Mouse (Mus musculus) brown adipose tissue, adult 24 weeks (tissue): ENCODE results near the gene Zcchc17. TPM values are rescaled to one million over a fixed set of nuclear protein-coding genes. Genes with fewer than 3 reads are reported as not detected.

Experiments
- H3K27ac ChIP-seq: fragments of 200-500 bp; replicated peaks from 2 replicates; pipeline ENCODE4 v1.5.1; 2012; ENCODE audit warnings: low read depth, mild to moderate bottlenecking, low read length
- H3K4me1 ChIP-seq: fragments of 200-500 bp; 2 replicates; pipeline ENCODE4 v1.6.1; 2012; ENCODE audit warnings: low read length, mixed read lengths; ENCODE audit not compliant: control insufficient read depth, insufficient read depth, insufficient read length
- H3K4me3 ChIP-seq: fragments of 200-500 bp; 2 replicates; pipeline ENCODE4 v1.5.1; 2012; ENCODE audit warnings: low read depth, mild to moderate bottlenecking, low read length, moderate library complexity; ENCODE audit not compliant: insufficient read depth
- polyA plus RNA-seq: library from polyadenylated mRNA; stranded (reverse); fragments of >200 nt; gene quantifications from 2 replicates; pipeline ENCODE4 v1.2.4, GENCODE M21; 2012; ENCODE audit not compliant: missing spikeins, insufficient read depth, insufficient read length

Zcchc17 gene
- polyA plus RNA-seq, 1 experiment: 31.0 TPM

DNA sequence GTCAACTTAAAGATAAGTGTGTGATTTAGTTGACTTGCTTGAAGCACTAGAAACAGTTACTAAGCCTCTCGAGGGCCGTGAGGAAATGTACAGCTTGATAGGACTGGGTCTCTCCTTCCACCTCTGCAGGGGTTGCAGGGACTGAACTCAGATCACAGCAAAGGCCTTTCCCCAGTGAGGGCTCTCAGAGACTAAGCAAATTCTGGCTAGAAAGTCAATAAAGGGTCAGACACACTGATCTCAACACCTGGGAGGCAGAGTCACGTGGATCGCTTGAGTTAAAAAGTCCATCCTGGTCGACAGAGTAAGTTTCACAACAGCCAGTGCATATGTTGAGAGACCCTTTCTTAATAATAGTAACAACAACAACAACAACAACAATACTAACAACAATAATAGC is 23.9 kb downstream of the Zcchc17 start:
- Histone ChIP-seq H3K4me3 (no peak overlapping the region), H3K4me1 (no peaks in the 10 kb centered on the region), H3K27ac (no peak overlapping the region)

DNA sequence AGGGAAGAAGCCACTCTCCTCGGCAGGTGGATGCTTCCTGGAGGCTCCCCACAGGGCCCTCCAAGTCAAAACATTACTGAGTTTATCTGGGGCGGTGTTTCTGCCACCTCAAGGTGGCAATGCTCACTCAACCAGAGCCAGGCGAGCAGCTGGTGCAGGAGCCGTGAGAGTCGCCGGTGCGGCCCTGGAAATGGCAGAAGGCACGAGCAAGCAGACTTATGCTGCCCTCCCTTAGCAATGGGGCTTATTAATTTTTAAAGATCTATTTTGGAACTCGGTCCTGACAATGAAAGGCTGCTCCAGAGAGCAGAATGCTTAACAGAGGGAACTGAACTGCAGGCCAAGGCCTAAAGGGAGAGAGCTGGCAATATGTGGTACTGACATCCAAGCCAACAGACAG is 32.4 kb downstream of the Zcchc17 start:
- Histone ChIP-seq H3K4me3 (no peak overlapping the region), H3K4me1 (no peaks in the 10 kb centered on the region), H3K27ac (no peak overlapping the region)

DNA sequence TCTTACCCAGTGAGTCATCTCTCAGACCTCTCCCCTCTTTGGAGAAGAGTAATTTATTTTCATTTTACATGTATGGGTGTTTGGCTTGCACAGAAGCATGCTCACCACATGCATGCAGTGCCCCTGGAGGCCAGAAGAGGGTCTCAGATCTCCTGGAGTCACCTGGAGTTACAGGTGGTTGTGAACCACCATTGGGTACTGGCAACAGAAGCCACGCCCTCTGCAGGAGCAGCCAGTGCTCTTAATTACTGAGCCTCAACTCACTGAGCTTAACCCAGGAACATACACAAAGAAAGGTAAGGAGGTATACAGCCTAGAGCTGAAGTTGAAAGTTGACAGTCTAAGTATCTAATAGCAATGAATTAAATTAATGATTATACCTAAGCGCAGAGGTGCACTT is 34.3 kb downstream of the Zcchc17 start:
- no peak overlapping the region for H3K4me3 ChIP-seq
- no peak overlapping the region for H3K27ac ChIP-seq
- H3K4me1 ChIP-seq: no peaks in the 10 kb centered on the region

DNA sequence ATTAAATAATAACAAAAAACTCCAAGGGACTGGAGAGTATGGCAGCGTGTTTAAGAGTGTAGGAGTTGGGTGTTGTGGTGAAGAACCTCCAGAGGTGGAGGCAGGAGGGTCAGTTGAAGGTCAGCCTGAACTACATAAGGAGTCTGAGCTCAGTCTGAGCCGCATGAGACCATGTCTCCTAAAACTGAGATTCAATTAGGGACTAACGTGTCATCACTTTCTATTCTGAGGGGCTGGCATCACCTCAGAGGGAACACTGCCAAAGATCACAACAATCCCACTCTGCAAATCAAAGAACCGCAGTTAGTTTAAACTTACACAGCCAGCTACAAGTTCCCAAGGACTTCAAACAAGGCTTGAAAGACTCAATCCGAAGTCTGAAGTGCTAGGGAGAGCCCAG is 36.1 kb downstream of the Zcchc17 start:
- no peak overlapping the region for H3K27ac ChIP-seq
- no peaks in the 10 kb centered on the region for H3K4me1 ChIP-seq
- H3K4me3 ChIP-seq: no peak overlapping the region

DNA sequence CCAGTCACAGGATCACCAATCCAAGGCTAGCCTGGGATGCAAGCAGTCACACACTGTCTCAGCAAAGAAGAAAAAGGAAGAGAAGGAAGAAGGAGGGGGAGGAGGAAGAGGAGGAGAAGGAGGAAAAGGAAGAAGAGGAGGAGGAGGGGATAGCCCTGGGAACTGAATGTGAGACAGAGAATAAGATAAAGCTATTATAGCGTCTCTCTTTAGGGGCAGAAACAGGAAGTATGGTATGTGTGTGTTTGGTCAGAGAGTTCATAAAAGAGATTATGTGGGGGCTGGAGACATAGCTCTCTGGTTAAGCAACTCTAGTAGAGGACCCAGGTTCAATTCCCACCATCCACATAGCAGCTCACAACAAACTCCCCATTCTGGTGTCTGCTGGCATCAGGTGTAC is 36.6 kb downstream of the Zcchc17 start:
- no peak overlapping the region for H3K27ac ChIP-seq
- no peak overlapping the region for H3K4me3 ChIP-seq
- H3K4me1 ChIP-seq: no peaks in the 10 kb centered on the region

DNA sequence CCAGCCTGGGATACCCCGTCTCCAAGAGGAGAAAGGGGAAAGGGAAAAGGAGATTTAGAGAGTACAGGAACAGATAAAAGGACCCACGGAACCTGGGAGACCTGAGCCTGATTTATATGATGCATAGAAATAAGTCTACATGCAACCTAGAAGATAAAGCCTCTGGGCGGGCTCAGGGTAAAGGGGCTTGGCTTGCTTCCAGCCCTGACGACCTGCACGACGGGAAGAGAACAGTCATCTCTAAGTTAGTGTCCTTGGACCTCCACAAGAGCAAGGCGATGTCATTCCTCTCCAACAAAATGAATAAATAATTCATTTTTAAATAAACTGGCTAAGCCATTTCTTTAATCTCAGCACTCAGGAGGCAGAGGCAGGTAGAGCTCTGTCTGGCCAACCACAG is 37.2 kb downstream of the Zcchc17 start:
- H3K4me3 ChIP-seq: no peak overlapping the region
- no peaks in the 10 kb centered on the region for H3K4me1 ChIP-seq
- no peak overlapping the region for H3K27ac ChIP-seq

DNA sequence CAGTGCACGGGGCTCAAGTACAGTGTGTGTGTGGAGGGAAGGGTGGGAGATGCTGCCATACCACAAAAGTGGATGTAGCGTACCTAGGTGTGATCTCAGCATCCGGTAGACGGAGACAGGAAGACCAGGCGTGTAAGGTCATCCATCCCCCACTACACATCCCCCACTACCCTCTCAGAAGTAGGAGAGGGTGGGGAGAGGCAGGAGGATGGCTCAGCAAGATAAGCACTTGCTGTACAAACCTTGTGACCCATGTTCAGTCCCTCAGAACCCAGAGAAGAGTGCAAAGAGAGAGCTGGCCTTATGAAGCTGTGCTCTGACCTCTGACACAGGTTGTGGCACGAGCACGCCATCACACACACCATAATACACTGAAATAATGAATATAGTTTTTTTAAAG is 38.1 kb downstream of the Zcchc17 start:
- Histone ChIP-seq H3K4me1 (no peaks in the 10 kb centered on the region), H3K27ac (no peak overlapping the region), H3K4me3 (no peak overlapping the region)

DNA sequence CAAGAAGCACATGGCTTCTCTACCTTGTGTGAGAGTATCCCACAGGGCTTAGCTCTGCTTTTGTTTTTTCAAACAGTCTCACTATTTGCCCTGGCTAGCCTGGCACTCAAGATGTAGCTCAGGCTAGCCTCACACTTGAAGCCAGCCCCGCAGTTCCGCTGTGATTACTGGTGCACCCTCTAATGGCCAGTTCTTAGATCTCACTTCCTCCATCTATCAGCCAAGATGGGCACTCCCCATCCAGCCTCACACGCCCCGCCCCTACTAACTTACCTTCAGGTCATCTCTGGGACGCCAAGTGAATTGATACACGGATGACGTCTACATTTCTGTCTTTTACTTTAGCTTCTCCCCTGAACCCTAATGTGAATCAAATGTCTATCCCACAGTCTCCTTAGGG is 40.2 kb downstream of the Zcchc17 start:
- Histone ChIP-seq H3K27ac (no peak overlapping the region), H3K4me3 (no peak overlapping the region), H3K4me1 (no peaks in the 10 kb centered on the region)

DNA sequence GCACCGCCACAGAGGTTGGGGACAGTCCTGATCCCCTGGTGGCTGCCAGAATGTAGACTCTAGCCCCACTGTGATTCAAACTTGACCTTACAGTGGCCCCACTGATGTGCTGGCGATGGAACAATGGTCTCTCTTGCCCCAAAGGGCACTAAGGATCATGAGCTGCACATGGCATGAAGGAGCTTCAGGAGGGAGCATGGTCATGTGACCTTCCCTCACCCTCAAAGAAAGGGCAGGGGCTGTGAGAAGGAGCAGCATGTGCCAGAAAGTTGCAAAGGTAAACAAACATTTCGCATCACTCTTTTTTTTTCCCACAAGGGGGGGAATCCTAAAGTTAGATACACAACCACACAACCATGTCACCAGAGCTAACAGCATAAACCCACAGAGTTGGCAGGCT is 41.6 kb downstream of the Zcchc17 start:
- H3K27ac ChIP-seq: no peak overlapping the region

DNA sequence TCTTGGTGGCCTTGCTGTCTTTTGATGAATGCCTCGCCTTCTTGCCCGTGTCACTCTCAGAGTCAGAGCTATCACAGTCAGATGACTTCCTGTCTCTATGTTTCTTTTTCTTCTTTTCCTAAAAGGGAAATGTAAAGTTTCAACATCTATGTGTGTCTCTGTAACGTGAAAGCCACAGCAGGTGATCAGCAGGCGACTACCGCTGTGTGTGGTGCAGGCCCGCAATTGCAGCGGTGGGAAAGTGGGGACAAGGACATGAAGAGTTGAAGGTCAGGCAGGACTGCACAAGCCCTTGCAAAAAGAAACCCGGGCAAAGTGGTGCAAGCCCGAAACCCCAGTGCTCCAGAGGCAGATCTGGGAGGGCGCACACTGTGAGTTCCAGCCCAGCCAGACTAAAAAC is 43.1 kb downstream of the Zcchc17 start:
- H3K4me1 ChIP-seq: no peaks in the 10 kb centered on the region
- H3K4me3 ChIP-seq: no peak overlapping the region
- peak overlapping the region; percentile 36 for H3K27ac ChIP-seq

More for the DNA sequence above, 41.6 kb downstream of the Zcchc17 start:
- Histone ChIP-seq H3K4me1 (no peaks in the 10 kb centered on the region), H3K4me3 (no peak overlapping the region)

DNA sequence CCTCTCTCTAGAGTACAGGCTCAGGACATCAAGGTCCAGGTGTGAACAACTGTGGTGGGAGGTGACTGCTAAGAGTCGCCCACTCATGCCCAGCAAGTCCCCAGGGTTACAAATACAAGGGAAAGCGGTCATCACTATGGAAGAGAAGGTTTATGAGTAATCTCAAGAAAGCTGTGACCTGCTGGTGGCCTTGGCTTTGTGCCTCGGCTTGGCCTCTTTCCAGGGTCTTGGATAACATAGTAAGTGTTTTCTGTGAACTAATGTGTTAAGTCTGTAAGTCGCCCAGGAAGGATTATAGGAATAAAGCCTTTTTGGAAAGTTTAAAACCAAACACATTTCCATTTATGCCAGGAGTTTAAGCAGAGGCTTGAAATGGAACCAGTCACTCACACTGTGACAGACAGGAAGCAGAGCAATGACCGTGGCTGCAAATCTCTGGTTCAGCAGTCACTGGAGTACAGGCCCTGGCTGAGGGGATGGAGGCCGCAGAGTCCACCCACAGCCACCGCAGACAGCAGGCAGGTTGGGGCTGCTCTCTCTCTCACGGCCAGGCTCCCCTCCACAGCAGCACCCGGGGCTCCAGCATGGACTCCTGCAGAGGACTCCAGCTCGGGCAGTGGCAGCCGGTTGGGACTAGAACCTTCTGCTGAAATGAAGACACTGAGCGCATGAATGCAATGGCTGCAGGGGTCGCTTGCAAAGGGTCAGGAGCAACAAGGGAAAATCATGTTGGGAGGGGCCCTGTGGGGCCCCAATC is 43.8 kb downstream of the Zcchc17 start:
- Histone ChIP-seq H3K27ac (peak overlapping the region; percentile 13; the same call in 1 of the 2 replicates), H3K4me3 (no peak overlapping the region), H3K4me1 (no peaks in the 10 kb centered on the region)

DNA sequence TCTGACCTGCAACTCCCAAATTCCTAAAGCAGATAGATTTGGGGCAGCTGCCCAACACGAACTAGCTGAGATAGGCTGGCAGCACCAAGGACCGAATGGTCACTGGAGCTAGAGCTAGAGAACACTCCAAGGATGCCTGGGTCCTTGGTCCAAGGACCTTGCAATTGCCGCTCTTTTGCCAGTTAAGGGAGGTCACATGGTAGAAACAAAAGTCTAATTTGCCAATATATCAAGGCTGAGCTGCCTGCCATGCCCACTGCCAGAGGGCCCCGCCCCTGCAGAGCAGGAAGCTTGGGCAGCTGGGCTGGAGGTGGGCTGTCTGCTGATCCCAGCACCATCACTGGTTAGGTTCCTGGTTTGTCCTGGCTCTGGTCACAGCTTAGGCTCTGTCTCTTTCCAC is 46.2 kb downstream of the Zcchc17 start:
- Histone ChIP-seq H3K4me1 (no peaks in the 10 kb centered on the region), H3K27ac (0 out of 2 replicates have a peak overlapping the region, but pooled peaks have one; percentile 4), H3K4me3 (no peak overlapping the region)

DNA sequence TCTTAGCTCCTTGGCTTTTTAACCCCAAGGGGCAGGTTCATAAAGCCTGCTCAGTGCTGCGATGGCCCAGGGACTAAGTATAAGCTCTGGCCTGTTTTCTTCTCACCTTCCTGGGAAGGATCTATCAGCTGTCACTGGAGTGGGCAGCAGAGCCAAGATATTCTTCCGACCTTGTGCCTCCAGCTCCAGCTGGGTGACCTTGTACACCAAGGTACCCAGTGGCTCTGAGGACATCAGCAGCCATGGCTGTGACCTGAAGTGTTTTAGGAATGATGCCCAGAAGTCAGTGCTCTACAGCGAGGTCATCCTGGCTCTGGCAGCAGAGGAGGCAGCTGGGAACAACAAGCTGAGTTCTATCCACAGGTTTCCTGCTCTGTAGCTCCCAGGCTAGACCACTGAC is 47.2 kb downstream of the Zcchc17 start:
- H3K4me1 ChIP-seq: no peaks in the 10 kb centered on the region
- H3K4me3 ChIP-seq: peak overlapping the region; percentile 71
- H3K27ac ChIP-seq: peak overlapping the region; percentile 94

DNA sequence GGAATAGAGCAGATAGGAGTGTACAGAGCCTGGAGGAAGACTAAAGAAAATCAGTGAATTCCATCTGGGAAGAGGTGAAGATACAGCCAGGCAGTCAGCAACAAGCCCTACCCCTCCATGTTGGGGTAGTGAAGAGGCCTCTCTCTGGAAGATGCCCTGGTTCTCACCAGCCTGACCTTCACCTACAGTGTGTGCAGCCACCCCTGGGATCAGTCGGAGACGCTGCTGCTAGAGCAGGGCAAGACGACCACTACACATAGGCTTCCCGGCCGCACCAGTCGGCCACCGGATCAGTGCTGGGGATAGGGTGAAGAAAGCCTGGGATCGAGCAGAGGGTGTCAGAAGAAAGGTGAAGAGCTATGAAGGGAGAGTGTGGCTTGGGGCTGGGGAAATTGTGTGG is 50.5 kb downstream of the Zcchc17 start:
- Histone ChIP-seq H3K4me3 (peak overlapping the region; percentile 71), H3K27ac (peak overlapping the region; percentile 94), H3K4me1 (no peaks in the 10 kb centered on the region)

DNA sequence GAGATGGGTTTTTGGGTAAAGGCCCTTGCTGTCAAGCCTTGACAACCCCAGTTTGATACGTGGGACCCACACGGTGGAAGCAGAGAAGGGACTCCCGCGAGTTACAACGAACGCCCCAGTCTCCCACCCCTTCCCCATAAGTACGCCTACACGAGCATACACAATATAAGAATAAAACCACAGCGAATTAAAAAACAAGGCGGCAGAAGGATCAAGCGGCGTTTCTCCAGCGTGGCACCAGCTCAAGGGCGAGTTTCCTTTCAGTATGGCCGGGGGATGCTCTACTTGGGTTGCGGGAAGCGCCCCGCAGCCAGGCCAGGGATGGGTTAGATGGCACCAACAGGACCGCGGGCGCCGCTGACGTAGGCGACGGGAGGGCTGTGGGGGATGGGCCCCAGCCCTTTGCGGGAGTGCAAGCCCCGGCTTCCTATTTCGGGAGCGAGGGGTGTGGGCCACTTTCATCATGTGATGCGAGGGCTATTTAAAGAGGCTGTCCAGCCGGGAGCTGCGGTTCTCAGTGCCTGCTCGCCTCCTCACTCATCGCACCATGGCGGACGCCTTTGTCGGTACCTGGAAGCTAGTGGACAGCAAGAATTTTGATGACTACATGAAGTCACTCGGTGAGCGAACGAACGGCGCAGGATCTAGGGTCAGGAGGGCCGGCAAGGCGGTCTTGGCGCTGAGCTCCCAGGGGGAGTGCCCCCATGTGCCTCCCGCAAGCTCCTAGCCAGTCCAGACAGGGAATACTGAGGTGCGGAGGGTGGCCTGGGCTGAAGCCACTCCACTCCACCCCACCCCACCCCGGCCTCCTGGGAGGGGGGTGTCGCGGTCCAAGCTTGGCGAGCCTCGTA is 51.3 kb downstream of the Zcchc17 start, which contains the start of the genes Fabp3 and Gm10570:
Gene Fabp3 (plus strand): TSS at position 365 of the 851 bp plus-strand sequence.
Gene Gm10570 (minus strand): TSS at position 444 of the 851 bp plus-strand sequence.
- H3K4me3 ChIP-seq: peak within 1 kb of the TSS; percentile 71
- no peaks in the 10 kb centered on the region for H3K4me1 ChIP-seq
- H3K27ac ChIP-seq: peak within 1 kb of the TSS; percentile 94
